Mouse (Mus musculus): ENCODE data around the gene Racgap1.

Gene Racgap1

DNA sequence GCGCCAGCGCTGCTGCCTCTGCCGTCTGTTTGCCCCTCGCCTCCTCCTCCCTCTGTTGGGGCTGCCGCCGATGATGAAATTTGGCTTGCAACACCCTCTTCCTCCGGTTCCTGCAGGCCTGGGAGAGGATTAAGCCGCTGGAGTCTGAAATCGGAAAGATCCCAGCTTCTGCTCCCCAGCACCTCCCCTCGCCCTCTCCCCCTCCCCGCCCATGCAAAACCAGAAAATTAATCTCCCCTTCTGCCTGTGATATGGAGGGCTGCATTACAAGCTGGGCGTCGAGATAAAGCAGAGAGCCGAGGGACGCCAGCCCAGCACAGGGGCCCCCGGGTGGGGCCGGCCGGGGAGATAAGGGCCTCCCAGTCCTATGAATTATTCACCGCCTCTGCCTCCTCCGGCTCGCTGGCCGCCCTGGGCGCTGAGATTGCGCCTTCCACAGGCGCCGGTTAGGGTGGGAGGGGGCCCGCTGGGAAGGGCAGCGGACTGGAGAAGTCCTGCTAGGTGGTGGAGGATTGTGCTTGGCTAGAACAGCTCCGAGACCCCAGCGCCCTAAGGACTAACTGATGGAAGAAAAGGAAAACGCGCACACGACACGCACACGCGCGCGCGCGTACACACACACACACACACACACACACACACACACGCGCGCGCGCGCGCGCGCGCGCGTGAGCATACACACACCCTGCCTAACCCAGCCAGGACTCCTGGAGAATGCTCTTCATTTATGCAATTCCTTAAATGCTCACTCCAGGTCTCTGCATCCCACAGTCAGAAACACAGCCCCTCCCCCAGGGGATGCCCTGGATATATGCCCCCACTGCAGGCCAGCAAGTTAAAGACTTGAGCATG, 13.4 kb upstream of the Racgap1 start:
- peak; percentile 78 to 83 for DNase-seq

DNA sequence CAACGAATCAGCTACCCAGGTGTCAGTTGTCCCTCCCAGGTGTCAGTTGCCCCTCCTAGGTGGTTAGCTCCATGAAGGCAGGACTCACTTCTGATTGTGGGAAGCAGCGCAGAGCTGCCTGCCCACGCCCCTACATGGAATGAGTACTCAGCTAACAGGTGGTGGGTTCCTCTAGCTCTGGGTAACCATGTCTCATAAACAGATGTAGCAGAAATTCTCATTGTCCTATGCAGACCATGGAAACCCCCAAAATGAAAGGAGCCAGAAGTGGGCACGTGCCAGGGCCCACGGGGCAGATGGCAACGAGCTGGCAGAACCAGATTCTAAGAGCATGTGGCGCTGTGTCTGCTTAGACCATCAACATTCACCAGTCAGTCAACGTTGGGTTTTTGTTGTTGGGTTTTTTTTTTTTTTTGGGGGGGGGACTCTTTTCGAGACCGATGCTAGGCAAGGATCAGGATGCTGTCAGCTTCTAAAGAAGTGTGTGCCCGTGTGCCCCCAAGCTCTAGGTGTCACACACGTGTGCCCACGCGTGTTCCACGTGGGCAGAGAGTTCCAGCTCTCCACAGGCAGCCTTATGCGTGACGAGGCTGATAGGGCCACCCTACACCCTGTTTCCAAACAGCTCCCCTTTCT, 12.6 kb upstream of the Racgap1 start:
- DNase-seq = no peak

DNA sequence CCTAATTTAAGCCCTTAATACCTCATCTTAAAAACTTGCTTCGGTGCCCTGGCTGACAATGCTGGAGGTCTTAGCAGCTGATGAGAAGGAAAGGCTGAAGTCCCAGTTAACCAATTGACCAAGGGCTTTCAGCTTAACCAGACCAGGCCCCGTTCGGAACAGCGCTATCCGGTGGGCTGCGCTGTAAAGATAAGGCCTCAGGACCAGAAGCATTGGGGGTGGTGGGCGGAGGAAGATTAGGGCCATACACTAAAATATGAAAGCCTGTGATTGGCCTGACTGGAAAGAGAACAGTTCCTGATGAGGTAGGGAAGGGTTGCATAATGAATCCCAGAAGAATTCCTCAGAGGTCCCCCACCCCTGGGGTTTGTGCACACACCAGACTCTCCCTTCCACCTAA, 10.9 kb upstream of the Racgap1 start:
- DNase-seq = no peak

DNA sequence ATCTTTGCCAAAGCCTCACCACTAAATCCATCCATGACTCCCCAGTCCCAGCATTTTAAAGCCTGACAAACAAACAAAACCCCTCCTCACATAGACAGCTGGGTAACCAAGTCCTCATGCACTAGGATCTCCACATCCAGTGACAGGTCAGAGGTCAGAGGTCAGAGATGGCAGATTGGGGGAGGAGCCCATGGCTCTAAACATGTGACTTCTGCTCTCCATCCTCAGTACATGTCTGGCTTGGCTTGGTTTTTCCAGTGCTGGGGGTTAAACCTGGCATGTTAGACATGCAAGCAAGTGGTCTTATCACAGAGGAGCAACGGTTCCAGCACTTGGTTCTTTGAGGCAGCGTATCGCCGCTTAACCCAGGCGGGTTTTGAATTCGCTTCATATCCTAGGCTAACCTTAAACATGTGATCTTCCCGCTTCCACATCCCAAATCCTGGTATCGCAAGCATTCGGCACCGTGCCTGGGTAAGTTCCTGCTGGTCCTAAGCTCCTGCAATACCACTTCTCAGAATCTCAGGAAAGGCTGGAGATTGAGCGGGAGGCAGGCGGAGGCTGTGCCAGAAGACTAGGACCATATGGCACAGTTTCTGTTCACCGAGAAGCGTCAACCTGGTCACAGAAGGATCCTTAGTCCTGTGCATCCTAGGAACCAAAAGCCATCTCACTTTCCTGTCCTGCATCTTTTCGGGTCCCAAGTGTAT, 9.8 kb upstream of the Racgap1 start:
- DNase-seq = no peak

DNA sequence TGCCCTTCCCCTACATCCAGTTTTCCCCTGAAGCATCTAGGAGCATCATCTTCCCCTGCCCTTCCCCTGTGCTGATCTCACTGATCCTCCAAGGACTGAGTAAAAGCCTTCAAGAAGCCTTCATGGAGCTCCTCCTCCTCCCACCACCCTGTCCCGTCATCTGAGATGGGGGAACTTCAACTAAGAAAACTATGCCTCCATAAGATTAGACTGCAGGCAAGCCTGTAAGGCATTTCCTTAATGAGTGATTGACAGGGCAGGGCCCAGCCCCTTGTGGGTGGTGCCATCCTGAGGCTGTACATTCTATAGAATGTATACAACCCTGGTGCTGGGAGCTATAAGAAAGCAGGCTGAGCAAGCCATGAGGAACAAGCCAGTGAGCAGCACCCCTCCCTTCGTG, 7.0 kb upstream of the Racgap1 start:
- DNase-seq = no peak

DNA sequence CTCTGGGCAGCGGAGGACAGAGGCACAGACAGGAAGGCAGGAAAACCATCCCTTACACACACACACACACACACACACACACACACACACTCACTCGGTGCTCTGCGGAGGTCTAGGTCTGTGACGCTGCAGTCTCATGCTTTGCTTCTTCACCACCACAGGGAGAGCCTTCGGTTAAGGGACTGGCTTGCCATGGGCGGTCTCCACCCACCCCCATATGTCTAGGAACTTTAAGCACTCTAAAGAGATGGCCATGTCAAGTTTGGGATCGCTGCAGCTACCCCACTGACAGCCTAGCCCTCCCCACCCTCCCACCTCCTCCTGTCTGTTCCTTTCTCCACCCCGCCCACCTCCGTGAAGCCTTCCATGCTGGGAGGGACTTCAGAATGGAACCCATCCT, 4.5 kb upstream of the Racgap1 start:
- no peak for DNase-seq

DNA sequence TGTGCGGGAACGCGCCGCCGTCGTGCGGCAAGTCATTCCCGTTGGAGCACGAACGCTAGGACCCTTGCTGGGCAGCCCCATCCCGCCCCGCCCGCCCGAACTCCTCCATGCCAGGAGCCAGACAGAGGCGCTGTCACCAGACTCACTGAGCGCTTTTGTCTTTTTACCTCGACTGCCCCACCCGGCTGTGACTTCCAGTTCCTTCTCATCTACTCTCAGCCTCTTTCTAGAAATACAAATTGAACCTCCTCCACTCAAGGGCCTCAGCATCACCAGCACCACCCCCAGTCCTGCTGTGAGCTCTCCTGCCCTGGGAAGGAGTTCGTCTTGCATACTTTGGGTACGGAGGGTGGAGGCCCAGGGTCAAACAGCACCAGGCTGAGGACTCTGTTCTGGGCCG, 2.4 kb upstream of the Racgap1 start:
- no peak for DNase-seq

DNA sequence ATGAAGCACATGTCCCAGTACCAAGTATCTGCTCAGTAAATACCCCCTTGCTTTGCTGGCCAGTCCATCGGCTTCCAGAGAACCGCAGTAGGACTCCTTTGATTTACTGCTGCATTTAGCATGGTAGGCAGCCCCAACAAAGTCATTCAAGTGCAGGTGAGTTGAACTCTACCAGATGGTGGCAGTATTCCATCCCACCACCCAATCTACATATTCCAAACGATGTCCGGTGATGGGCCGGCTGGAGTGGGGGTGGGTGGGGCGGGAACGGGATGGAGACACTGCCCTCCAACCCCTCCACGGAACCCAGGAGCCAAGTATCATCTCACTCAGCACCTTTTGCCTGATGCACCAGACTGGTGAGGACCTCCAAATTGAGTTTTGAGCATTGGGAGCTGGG, 1.8 kb upstream of the Racgap1 start:
- DNase-seq = no peak

DNA sequence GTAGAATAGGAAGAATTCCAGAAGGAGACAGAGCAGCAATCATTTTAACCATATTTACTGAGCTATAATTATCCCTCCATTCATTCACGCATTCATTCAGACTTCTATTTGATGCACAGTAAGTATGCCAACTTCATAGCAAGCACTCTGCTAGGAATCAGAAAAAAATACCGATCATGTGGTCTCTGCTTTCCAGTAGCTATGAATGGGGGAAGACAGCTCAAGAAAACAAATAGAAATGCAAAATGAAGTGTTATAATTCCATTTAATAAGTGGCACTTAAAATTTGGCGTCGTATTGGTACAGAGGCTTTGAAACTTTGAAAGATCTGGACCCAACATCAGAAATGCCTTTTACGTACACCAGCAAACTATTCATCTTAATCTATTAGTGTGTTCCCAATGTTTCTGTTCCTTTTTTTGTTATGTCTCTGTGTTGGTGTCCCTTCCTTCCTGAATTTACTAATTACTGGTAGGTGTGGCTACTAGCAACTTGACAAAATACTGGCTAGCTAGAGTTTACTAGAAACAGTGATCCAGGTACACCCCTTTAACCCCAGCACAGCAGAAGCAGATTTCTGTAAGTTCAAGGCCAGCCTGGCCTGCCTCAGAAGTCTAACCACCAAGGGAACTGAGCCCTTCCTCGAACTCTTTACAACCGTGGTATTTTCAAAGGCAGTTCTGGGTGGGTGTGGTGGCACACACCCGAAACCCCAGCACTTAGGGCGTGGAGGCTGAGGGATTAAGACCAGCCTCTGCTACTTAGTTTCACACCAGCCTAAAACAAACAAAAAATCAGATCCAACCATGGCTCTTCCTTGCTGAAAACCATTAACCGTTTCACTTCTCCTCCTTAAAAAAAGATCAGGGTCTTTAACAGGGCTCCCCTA, 772 bp upstream of the Racgap1 start:
- no peak for DNase-seq

DNA sequence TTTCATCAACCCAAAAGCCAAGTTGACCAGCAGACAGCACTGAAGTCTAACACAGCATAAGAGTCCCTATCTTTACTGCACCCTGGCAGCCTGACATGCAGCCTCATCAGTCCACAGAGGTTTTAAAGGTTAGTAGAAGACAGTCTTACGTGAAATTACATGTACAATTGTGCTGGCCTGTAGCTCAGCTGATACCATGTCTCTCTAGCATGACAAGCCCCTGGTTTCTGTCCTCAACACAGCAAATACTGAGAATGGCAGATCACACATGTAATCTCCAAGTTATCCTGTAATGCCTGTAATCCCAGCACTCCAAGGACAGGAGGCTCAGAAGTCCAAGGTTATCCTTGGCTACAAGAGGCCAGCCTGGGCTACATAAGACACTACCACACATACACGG, 1.2 kb downstream of the Racgap1 start:
- no peak for DNase-seq

DNA sequence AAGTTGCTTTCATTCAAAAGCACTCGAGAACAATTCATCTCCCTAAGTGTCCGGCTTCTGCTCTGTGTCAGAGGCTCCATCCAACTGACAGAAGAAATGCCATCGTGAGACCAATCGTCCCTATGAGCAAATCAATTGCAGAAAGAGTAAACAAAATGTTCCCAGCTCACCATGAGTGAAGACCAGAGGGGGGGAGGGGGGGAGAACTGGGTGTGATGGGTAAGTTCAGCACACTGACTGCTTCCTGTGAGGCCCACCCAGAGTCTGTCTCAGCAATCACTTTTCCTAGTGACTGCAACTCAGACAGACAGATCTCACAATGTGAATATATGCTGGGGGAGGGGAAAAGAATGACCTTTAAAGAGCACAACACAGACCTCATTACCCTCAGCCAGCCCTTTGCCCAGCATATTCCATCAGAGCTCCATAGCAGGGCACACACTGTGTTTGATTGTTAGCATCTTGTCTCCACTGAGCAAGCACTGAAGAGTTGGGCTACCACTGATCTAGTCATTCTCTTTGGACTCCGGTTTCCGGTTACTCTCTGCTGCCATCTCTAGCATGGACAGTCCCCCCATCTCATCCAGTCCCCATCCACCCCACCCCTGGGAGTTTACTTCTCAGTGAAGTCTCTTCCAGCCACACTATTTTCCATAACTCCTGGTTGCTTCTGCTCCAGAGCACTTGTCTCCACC, 2.2 kb downstream of the Racgap1 start:
- no peak for DNase-seq

DNA sequence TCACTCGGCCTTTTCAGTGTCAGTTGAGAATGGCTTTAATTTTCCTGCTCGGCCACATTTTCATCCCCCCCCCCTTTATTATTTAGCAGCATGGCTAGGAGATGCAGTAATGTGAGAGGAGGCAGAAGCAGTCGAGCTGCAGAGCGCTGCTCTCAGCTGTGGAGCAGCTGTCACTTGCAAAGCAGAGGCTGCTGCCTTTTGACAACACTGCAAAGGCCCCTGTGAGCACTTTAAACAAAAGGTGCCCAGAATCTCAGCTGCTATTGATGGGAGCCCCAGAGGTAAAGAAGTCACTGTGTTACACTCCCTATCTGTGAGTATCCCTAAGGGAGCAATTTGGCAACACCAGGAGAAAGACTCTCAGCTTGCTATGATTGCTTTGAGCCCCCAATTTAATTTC, 3.1 kb downstream of the Racgap1 start:
- DNase-seq = no peak

DNA sequence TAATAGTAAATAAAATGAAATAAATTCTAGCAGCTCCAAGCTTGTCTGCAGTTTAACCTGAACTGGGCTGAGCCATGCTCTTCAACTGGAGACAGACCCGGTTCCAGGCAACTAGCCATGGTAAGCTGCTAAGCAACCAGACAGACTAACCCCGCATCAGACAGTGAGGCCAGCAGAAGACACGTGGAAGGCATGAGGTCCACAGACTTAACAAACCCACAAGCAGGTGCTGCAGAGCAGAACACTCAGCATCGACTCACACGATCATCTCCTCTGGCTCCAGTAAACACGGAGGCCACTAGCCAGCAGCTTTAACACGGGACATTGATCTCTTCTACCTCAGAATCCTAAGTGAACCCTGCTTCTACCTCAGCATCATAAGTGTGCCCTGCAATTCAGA, 6.7 kb downstream of the Racgap1 start:
- no peak for DNase-seq

DNA sequence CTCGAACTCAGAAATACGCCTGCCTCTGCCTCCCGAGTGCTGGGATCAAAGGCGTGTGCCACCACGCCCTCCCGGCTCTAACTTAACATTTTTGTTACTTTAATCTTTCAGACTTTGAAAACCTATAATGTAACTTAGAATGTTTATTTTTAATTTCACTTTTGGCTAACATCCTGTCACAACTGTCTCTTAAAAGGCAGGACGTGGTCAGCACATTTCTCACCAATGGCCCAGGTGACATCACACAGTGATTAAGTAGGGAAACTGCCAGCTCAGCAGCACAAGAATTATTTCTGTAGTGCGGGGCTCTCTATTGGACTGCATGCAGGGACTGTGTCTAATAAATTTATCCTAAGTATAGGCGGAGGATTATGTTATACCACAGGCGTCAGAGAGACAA, 7.6 kb downstream of the Racgap1 start:
- no peak for DNase-seq

DNA sequence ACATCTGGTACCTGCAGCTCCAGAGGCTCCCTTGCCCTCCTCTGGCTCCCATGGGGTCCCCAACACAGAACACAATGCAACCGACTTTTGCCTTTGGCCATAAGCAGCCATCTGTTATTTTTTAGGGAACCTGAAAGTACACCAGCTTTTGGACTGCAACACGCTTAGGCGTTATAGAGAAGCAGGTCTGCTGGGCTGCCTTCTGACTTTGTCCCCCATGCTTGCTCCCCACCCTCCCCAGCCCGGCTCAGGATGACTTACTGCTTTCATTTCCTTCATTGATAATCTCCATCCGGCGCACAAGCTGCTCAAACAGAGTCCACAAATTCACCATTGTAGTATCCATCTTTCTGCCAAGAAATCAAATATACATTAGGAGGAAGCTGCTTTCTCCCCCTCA, 8.8 kb downstream of the Racgap1 start:
- DNase-seq = no peak

DNA sequence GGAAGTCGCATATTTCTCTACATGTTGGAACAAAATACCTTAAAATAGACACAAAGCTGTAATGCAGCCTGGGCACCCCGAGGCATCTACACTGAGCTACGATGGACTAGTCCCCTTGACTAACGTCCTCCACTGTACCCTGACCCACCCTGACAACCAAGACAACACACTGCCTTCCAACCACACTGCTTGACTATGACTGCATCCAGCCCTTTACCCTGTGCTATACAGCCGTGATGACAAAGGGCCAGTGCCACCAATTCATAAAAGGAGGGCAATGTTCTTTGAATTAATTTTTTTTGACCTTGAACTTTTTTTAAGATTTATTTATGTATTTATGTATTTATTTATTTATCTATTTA, 13.4 kb downstream of the Racgap1 start:
- DNase-seq = no peak

DNA sequence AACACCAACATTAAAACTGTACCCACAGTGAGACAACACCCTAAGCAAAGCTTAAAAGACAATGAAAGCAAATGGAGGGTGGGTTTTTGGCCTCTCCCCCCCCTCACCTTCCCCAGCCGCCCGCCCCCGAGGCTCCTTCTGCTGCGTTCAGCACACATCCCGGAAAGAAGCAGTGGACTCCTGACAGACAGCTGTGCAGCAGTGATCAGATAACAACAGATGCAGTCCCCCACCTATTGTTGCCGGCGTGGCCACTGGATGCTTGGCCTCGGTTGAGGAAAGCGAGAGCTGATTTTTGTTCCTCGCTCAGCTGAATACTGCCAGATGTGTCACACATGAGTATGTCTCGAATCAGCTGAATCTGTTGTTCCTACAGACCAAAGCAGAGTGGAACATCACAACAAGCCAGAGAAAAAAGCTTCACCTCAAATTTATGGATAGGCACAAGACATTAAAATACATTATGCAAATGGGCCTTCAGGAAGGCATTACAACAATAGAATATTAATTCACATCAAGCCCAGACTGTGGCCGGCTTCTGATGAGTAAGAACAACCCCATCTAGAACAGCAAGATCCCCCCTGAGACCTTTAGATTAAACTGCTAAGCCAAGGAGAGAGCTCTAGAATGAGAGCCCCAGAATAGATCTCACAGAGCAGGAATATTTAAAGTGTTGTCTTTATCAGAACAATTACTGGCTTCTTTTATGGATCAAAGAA, 13.9 kb downstream of the Racgap1 start:
- DNase-seq = no peak

DNA sequence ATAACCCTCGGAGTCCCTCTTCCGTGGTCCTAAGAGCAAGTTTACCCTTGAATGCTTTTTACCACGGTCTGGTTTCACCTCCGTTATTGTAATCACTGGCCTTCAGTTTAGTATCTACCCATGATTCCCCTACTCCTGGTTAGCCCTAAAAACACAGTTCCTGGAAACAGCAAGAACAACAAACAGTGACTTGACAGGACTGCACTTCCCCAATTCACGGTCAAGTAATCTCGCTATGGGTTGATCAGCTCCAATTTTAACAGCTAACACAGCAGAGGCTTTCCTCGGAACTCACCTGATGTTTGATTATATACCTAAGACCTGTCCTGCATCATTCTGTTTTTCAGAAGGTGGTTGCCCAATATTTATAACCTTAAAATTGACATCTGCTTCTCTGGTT, 16.8 kb downstream of the Racgap1 start:
- DNase-seq = no peak

DNA sequence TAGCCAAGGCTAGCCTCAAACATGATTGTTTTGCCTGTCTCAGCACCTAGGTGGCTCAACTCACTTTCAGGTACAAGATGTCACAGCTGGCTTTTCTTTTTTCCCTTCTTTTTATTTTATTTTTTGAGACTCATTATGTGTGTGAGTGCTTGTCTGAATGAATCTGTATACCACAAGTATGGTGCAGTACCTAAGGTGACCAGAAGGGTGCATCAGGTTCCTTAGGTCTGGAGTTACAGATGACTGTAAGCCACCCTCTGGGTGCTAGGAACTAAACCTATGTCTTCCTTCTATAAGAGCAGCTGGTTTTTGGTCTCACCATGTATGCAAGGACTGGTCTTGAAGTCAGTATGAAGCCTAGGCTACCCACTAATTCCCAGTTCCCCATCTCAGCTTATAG, 19.8 kb downstream of the Racgap1 start:
- DNase-seq = no peak

DNA sequence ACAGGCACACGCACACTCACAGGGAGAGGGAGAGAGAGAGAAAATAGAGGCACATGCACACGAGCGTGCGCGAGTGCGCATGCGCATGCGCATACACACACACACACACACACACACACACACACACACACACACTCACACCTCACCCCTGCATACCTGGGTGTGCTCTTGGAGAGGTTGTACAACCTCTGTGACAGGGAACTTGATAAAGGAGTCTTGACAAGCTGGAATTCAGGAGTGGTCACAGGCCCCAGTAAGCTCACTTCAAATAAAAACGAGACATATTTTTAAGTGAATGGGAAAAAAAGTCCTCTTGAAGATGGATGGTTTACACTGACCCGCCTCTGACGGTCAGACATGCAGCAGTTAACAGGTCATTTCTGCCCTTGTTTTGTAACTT, 29.4 kb downstream of the Racgap1 start:
- DNase-seq = no peak

DNA sequence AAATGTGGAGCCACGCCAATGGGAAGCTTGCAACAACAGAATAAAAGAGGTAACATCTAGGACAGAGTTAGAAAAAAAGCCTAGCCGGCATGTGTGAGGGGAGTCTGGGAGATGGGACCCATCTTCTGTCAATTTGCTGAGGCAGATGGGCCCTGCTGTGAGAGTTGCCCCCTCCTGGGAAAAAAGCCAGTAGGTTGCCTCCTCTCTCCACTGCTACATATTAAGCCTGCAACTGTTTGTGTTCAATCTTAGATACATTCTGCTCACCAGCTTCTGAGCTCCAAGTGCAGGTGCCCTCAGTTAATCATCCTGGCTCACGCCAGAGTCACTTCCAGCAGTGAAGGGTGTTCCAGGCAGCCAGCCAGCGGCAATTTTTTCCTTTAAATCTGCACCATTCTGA, 31.6 kb downstream of the Racgap1 start:
- no peak for DNase-seq

DNA sequence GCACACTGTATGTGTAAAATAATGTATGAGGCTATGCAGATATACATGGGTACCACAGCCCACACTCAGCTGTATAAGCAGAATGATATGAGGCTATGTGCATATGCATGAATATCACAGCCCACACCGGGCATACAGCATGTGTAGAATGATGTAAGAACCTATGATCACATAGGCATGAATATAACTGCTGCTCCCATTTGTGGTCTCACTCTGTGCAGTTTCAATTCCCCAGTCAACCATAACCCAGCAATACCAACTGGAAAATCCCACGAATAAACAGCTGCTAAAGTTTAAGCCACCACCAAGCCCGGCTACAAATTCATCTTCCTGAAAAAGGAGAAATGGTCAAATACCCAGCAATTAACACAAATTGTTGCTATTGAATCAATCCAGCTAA, 32.9 kb downstream of the Racgap1 start:
- no peak for DNase-seq

Measured in lung, postnatal 4 days (tissue).